Mouse (Mus musculus) G1E (cell line): ENCODE results near the gene Zbtb42.

ENCODE experiments used
- CTCF ChIP-seq: IDR thresholded peaks from 2 replicates; pipeline ENCODE4 v1.5.1; 2012; ENCODE audit warnings: low read depth, low read length, inconsistent platforms, mixed read lengths
- GATA1 ChIP-seq: IDR thresholded peaks from 2 replicates; pipeline ENCODE4 v1.6.1; 2012; ENCODE audit warnings: borderline replicate concordance, low read length, inconsistent platforms, mixed read lengths
- GATA2 ChIP-seq: IDR thresholded peaks from 2 replicates; pipeline ENCODE4 v1.6.1; 2012; ENCODE audit warnings: low read depth, low read length, inconsistent platforms, borderline replicate concordance
- POLR2AphosphoS5 ChIP-seq: IDR thresholded peaks from 2 replicates; pipeline ENCODE4 v1.6.1; 2012; ENCODE audit warnings: low read depth, low read length, inconsistent platforms; ENCODE audit not compliant: insufficient replicate concordance
- TAL1 ChIP-seq: conservative IDR thresholded peaks from 2 replicates; pipeline ENCODE4 v1.6.1; 2012; ENCODE audit warnings: low read depth, low read length, inconsistent platforms, mixed read lengths

DNA sequence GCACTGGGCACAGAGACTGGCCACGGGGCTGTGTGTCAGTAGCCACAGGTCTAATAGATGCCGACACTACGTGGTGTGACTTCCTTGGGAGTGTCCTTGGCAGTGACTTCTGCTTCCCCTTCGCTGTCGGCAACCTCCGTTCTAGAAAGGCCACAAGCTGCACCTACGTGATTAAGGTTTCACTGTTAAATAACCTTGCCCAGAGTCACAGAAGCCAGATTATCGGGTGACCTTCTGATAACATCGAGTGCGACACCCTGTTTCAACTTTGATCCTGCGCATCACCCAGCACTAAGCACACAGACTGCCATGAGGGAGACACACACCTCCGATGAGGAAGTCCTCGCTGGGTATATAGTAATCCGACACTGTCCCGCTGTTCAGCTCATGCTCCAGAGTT is 9.8 kb downstream of the Zbtb42 start:
- TF ChIP-seq CTCF (no peak), POLR2AphosphoS5 (no peak), GATA2 (no peak), TAL1 (no peak), GATA1 (no peak)
